Mouse (Mus musculus) hindbrain, embryonic 12.5 days (tissue): ENCODE measurements around the gene Hpn. TPM values are rescaled to one million over a fixed set of nuclear protein-coding genes. Genes with fewer than 3 reads are reported as not detected.
A peak's percentile ranks its signal among the peaks of the same experiment; 100 is the strongest.

Source experiments
- ATAC-seq: fragments of 200-750 bp; cut with Nextera tagmentation; 2 replicates; pipeline ENCODE4 v1.8.0; 2017; ENCODE audit warnings: moderate TSS enrichment; ENCODE audit not compliant: low FRiP score
- H3K27ac ChIP-seq: fragments of 300-500 bp; sonication (generic); 2 replicates; pipeline ENCODE4 v1.5.1; 2016; ENCODE audit warnings: mild to moderate bottlenecking
- H3K27me3 ChIP-seq: fragments of 300-500 bp; sonication (generic); 2 replicates; pipeline ENCODE4 v1.6.1; 2016; ENCODE audit warnings: mild to moderate bottlenecking
- H3K36me3 ChIP-seq: fragments of 300-500 bp; sonication (generic); 2 replicates; pipeline ENCODE4 v1.6.1; 2016; ENCODE audit warnings: mild to moderate bottlenecking
- H3K4me1 ChIP-seq: fragments of 300-500 bp; sonication (generic); 2 replicates; pipeline ENCODE4 v1.6.1; 2016
- H3K4me2 ChIP-seq: fragments of 300-500 bp; sonication (generic); replicated peaks from 2 replicates; pipeline ENCODE4 v1.6.1; 2016; ENCODE audit warnings: mild to moderate bottlenecking
- H3K4me3 ChIP-seq: fragments of 300-500 bp; sonication (generic); 2 replicates; pipeline ENCODE4 v1.5.1; 2016; ENCODE audit warnings: mild to moderate bottlenecking
- H3K9ac ChIP-seq: fragments of 300-500 bp; sonication (generic); 2 replicates; pipeline ENCODE4 v1.6.1; 2016; ENCODE audit warnings: mild to moderate bottlenecking, moderate library complexity
- H3K9me3 ChIP-seq: fragments of 300-500 bp; sonication (generic); replicated peaks from 2 replicates; pipeline ENCODE4 v1.6.1; 2016; ENCODE audit warnings: mild to moderate bottlenecking
- whole genome bisulfite sequencing: fragments of 180-500 bp; shearing (Covaris S2); methylation state at CpG from one replicate; pipeline ENCODE4 v1.1.7; 2016; 5-methylcytosine and 5-hydroxymethylcytosine counted together
- polyA plus RNA-seq: library from polyadenylated mRNA; unstranded; fragments of >200 nt; fragmentation: Nextera tagmentation; extraction: Ambion mirVana; gene quantifications from 2 replicates; pipeline ENCODE4 v1.2.1, GENCODE M21; 2016

The Hpn gene
- polyA plus RNA-seq, 1 experiment from 2014 or later, result 2.7 TPM

DNA sequence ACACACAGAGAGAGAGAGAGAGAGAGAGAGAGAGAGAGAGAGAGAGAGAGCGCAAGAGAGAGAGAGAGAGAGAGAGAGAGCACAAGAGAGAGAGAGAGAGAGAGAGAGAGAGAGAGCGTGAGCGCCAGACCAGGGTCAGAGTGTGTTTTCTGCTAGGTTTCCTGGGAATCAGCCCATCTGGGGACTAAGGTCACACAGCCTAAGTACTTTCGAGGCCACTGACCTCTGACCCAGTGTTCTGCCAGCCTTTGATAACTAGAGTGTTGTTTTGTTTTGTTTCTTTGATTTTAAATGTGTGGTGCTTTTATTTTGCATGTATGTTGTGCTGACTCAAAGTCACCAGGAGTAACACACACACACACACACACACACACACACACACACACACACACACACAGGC is 59.2 kb downstream of the Hpn start:
- ATAC-seq, result no peak
- no peak overlapping the region for H3K27ac ChIP-seq
- H3K4me3 ChIP-seq, result no peak overlapping the region
- H3K36me3 ChIP-seq, result no peaks in the 10 kb centered on the region
- 5% methylated on average over 2 of the region's 4 CpGs for WGBS
- no peak overlapping the region for H3K4me2 ChIP-seq
- H3K4me1 ChIP-seq, result peaks cover 51% of the 10 kb centered on the region
- peaks cover 40% of the 10 kb centered on the region for H3K27me3 ChIP-seq
- H3K9me3 ChIP-seq, result no peaks in the 10 kb centered on the region
- H3K9ac ChIP-seq, result no peak overlapping the region

DNA sequence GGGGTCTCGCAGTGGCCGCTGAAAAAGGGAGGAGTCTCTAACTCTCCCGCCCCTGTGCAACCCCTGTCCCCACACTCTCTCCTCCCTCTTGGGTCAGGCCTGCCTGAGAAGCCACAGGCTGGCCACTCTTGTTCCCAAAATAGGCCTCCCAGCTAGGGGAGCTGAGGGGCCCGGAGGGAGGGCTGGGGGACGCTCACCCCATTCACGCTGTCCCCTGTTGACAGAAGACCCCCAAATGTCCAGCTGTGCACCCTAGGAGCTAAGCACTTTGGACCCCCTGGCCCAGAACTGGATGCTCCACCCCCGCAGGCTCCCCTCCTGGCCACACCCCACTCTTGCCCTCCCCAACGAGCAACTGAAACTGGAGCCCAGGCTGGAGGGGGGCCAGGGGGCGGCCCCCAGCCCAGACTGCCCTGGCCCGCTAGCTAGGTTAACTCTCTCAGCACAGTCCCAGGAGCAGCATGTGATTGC is 59.7 kb downstream of the Hpn start:
- Histone ChIP-seq H3K4me2 (peak overlapping the region; percentile 33), H3K9ac (peak overlapping the region; percentile 36), H3K36me3 (no peaks in the 10 kb centered on the region), H3K27me3 (peaks cover 45% of the 10 kb centered on the region), H3K9me3 (no peaks in the 10 kb centered on the region), H3K27ac (no peak overlapping the region), H3K4me3 (no peak overlapping the region), H3K4me1 (peaks cover 56% of the 10 kb centered on the region)
- WGBS, result 3% methylated on average over 10 of the region's 10 CpGs
- ATAC-seq, result no peak

DNA sequence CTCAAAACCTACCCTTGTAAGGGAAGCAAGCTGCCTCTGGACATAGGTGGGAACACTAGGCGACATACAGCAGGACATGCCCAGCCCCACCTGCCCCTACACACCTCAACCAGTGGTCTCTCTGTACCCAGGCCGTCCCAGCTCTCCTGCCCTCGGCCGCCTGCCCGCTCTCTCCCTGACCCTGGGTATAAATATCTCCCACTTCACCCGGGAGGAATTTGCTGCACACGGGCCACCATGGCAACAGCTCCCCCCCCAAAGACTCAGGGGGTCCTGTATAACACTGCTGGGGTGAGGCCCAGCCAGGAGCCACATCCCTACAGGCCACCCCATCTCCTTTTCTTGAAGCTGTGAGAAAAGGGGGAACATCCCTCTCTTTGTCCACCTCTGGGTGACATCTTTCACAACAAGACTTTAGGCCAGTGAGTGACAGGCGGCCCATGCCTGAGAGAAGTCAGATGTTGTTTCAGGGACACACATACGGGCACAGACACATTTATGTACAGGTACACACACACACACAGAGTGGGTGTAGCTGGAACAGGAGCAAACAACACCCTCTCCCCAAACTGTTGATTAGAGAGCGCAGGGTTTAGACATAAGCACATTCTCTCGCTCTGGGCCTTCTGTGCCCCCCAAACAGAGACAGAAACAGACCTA is 60.3 kb downstream of the Hpn start:
- H3K4me1 ChIP-seq, result peaks cover 61% of the 10 kb centered on the region
- H3K4me3 ChIP-seq, result no peak overlapping the region

DNA sequence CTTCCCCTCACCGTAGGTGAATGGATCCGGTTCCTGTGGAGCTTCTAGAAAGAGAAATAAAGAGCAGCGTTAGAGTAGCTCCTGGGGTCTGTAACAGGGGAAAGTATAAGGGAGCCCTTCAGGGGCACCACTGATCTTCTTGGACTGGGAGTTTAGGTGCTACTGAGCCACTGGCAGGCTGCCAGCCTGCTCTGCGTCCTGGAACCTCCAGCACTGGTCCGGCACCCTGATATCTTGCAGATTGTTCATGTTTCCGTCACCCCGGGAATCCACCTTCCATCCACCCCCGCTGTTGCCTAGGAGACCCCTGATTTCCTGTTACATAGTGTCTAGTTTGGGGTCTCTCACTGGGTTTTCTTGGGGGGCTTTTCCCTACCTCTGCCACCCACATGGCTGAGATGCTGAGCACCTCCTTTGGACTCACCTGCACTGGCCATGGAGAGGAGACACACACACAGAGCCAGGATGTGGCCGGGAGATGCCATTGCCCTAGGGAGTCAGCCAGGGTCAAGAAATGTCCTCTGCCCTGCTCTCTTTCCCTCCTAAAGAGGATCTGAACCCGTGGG is 61.1 kb downstream of the Hpn start:
- H3K9ac ChIP-seq, result no peak overlapping the region
- H3K27ac ChIP-seq, result no peak overlapping the region
- peaks cover 62% of the 10 kb centered on the region for H3K4me1 ChIP-seq
- peaks cover 58% of the 10 kb centered on the region for H3K27me3 ChIP-seq
- H3K9me3 ChIP-seq, result no peaks in the 10 kb centered on the region
- 23% methylated on average over 10 of the region's 10 CpGs for WGBS
- no peaks in the 10 kb centered on the region for H3K36me3 ChIP-seq
- no peak for ATAC-seq
- no peak overlapping the region for H3K4me3 ChIP-seq
- H3K4me2 ChIP-seq, result no peak overlapping the region

More for the DNA sequence above, 60.3 kb downstream of the Hpn start:
- no peak for ATAC-seq
- no peak overlapping the region for H3K27ac ChIP-seq
- peaks cover 51% of the 10 kb centered on the region for H3K27me3 ChIP-seq
- no peaks in the 10 kb centered on the region for H3K36me3 ChIP-seq
- H3K4me2 ChIP-seq, result peak overlapping the region; percentile 33
- no peaks in the 10 kb centered on the region for H3K9me3 ChIP-seq
- H3K9ac ChIP-seq, result peak overlapping the region; percentile 36; the same call in 1 of the 2 replicates
- WGBS, result 38% methylated on average over 11 of the region's 11 CpGs

DNA sequence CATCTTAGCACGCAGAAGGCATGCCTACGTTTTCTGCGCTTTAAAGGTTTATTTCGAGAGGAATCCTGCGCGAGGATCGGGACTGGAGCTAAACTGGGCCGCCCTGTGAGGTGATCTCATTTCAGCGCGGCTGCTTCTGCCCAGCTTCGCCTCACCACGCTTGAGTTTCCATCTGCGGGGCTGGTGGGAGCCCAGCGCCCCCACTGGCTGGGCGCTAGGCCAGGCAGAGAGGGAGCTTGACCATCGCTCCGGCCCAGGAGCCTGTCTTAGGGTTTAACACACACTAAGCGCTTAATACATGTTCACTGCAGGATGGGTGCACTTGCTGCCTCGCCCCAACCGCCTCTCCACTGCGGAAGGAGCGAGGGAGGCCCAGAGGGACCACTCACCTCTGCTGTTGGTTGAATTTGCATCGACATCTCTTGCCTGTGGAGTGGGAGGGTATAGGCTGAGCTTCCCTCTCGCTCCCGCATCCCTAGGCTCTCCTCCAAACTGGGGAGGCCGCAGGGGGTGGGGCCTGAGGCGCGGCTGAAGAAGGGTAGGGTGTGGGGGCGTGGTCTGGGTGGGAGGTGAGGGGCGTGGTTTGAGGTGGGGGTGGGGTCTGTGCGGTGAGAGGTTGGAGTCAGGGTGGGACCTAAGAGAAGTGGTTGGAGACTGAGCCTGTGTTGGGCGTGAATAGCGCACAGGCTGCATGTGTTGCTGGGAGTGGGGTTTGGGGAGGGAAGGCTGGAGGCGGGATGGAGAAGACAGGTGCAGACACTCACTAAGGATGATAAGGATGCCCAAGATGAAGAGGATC is 62.3 kb downstream of the Hpn start:
- Histone ChIP-seq H3K27ac (no peak overlapping the region), H3K9me3 (no peaks in the 10 kb centered on the region), H3K4me1 (peaks cover 62% of the 10 kb centered on the region), H3K27me3 (peaks cover 67% of the 10 kb centered on the region), H3K4me3 (peak overlapping the region; percentile 32), H3K36me3 (no peaks in the 10 kb centered on the region), H3K9ac (peak overlapping the region; percentile 10; the same call in 1 of the 2 replicates), H3K4me2 (peak overlapping the region; percentile 60)
- 3% methylated on average over 34 of the region's 34 CpGs for WGBS
- no peak for ATAC-seq

DNA sequence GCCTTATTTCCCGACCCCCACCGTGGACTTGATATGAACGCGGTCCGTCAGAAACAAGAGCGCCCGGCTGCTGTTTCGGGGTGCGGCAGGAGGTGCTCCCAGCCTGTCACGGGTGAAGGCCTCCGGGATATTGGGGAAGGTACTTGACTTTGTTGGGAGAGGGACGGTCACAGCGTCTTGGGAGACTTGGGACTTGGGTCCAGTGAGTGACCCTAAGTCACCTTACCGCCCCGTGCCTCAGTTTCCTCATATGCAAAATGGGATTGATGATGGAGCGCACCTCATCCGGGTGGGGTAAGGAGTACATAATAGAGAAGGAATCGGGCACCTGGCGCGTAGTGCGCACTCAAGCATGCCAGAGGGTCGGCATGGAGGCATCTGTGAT is 62.8 kb downstream of the Hpn start:
- peaks cover 72% of the 10 kb centered on the region for H3K27me3 ChIP-seq
- H3K4me3 ChIP-seq, result peak overlapping the region; percentile 32
- peak overlapping the region; percentile 60 for H3K4me2 ChIP-seq
- H3K9ac ChIP-seq, result peak overlapping the region; percentile 10; the same call in 1 of the 2 replicates
- no peaks in the 10 kb centered on the region for H3K9me3 ChIP-seq
- H3K27ac ChIP-seq, result no peak overlapping the region
- no peaks in the 10 kb centered on the region for H3K36me3 ChIP-seq
- ATAC-seq, result no peak
- WGBS, result 3% methylated on average over 22 of the region's 22 CpGs
- peaks cover 62% of the 10 kb centered on the region for H3K4me1 ChIP-seq

DNA sequence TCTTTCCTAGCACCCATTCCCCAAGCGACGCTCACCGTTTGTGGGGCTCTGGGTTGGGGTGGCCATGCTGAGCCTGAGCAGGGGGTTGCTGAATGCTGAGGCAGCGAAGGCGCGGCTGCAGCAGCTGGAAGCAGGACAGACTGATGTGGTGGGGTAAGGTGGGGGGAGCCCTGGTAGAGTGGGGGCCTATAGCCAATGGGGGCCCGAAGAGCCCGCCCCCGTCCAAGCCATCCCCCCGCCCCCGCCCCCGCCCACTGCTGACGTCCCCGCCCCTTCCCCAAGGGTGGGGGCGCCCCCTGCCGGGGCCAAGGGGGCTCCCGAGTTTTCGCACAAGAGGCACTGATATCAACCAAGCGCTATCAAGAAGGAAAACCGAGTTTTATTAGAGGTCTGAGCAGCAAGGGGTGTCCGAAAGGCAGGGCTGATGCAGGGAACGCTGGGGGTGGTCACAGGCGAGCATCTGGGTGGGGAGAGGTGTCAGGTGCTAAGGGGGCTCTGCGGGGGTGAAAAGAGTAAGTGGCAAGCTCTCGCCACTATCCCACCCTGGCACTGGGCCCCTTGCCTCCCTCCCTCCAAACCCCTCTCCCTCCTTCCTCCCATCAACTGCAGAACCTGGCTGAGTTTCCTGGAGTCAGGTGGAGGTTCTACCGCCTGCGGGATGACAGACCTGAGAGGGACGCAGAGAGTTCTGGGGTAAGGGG is 63.6 kb downstream of the Hpn start, which contains the start of gene Fxyd7:
Fxyd7 (minus strand) TSS at position 147 of the 701 bp plus-strand sequence.
- Histone ChIP-seq H3K4me2 (peak within 1 kb of the TSS; percentile 60), H3K36me3 (no peaks in the 10 kb centered on the region), H3K9ac (peak within 1 kb of the TSS; percentile 55; the same call in 1 of the 2 replicates), H3K9me3 (no peaks in the 10 kb centered on the region), H3K27ac (peak within 1 kb of the TSS; percentile 57), H3K27me3 (peaks cover 75% of the 10 kb centered on the region), H3K4me3 (peak within 1 kb of the TSS; percentile 32), H3K4me1 (peaks cover 62% of the 10 kb centered on the region)
- WGBS, result 2% methylated on average over 27 of the region's 28 CpGs
- ATAC-seq, result peak; percentile 8; the same call in 1 of the 2 replicates

DNA sequence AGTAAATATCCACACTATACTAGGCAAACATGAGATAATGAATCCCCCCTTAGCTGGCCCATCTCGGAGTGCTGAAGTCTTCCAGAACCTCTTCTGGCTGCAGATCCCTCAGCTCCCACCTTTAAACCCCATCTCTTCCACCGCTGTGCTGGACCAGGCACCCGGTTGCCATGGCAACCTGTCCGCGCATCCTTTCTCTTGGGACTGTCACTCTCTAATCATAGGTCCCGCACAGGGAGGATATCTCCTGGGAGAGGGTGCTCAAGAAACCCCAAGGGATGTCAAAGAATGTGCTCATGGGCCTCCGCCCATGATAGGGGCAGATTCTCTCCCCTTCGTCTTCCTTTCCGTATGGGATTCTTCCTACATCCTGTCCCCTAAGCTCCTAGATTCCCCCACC is 64.2 kb downstream of the Hpn start:
- Histone ChIP-seq H3K4me2 (peak overlapping the region; percentile 60), H3K27me3 (peaks cover 75% of the 10 kb centered on the region), H3K4me1 (peaks cover 62% of the 10 kb centered on the region), H3K4me3 (peak overlapping the region; percentile 32), H3K36me3 (no peaks in the 10 kb centered on the region), H3K27ac (no peak overlapping the region), H3K9ac (0 out of 2 replicates have a peak overlapping the region, but pooled peaks have one; percentile 55), H3K9me3 (no peaks in the 10 kb centered on the region)
- no peak for ATAC-seq
- 2% methylated on average over 9 of the region's 9 CpGs for WGBS

DNA sequence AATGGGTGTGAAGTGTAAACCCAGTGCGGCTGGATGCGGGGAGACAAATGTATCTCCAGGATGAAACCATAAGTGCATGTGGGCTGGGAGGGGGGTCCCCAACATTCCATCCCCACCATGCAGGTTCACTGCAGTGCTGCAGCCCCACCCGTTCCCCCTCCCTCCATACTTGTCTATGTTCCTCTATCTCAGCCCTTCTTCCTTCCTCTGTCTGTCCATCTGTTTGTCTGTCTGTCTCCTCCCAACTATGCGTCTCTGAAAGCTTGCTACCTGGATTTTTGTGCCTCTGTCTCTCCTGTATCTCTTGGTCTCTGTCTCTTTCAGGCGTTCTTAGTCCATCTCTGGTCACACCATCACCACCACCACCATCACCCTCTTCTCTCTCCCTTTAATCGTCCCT is 64.6 kb downstream of the Hpn start:
- Histone ChIP-seq H3K4me1 (peaks cover 61% of the 10 kb centered on the region), H3K4me2 (peak overlapping the region; percentile 60), H3K27me3 (peaks cover 77% of the 10 kb centered on the region), H3K27ac (peak overlapping the region; percentile 57; the same call in 1 of the 2 replicates), H3K4me3 (peak overlapping the region; percentile 32), H3K9ac (peak overlapping the region; percentile 55; the same call in 1 of the 2 replicates), H3K36me3 (no peaks in the 10 kb centered on the region), H3K9me3 (no peaks in the 10 kb centered on the region)
- ATAC-seq, result 0 out of 2 replicates have a peak, but pooled peaks have one; percentile 2
- 5% methylated on average over 6 of the region's 6 CpGs for WGBS

DNA sequence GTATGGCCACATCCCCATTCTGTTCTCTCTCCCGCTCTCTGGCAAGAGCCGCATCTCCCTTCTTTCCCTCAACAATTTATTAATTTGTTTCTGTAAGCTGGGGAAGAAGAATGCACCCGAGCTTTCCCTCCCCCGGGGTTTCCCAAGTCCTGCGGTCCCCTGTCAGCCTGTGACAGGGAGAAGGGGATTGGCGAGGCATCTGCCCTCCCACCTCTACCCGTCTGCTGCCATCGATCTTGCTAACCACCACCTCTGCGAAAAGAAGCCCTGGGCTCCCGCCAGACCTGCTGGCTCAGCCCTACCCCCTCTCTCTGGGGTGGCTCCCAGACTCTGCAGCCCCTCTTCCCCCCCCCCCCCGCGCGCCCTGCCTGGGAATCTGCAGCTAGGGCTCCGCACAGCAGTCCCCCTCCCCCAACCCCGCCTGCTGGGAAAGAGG is 65.2 kb downstream of the Hpn start:
- Histone ChIP-seq H3K4me2 (peak overlapping the region; percentile 60), H3K27ac (peak overlapping the region; percentile 57), H3K9me3 (no peaks in the 10 kb centered on the region), H3K4me1 (peaks cover 54% of the 10 kb centered on the region), H3K4me3 (peak overlapping the region; percentile 32), H3K9ac (peak overlapping the region; percentile 55), H3K36me3 (no peaks in the 10 kb centered on the region), H3K27me3 (peaks cover 83% of the 10 kb centered on the region)
- ATAC-seq, result peak; percentile 55
- WGBS, result 2% methylated on average over 12 of the region's 15 CpGs

DNA sequence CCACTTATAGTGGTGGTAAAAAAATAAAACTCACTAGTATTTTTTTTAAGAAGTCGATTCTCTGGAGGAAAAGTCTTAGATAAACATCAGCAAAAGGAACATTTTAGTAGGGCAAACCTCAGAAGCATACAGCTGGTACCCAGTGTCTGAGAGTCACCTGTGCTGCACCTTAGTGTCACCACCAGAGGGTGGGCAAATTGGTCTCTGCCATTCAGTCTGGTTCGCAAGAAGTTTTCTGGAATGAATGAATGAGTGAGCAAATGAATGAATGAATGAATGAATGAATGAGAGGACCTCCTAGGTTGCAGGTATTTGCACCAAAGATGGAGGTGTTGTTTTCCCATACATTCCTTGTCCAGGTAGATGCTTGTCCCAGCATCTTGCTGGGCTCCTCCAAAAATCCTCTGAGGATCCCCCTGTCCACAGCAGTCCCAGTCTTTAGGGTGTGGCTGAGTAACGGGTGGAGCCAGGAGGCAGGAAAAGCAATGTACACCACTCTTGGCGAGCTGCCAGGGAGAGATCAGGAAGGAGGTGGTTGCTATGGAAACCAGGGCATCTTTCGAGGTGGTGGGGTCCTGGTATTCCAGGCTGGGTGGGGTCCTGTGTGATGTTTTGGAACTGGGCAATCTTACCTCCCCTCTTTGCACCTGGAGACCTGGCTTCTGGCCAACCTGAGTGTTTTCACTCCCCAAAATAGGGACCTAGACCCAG is 65.8 kb downstream of the Hpn start:
- H3K27me3 ChIP-seq, result peaks cover 83% of the 10 kb centered on the region
- H3K36me3 ChIP-seq, result no peaks in the 10 kb centered on the region
- no peaks in the 10 kb centered on the region for H3K9me3 ChIP-seq
- peak overlapping the region; percentile 57 for H3K27ac ChIP-seq
- ATAC-seq, result peak; percentile 14
- 22% methylated on average over 5 of the region's 5 CpGs for WGBS
- peak overlapping the region; percentile 55; the same call in 1 of the 2 replicates for H3K9ac ChIP-seq
- H3K4me2 ChIP-seq, result peak overlapping the region; percentile 60
- peaks cover 49% of the 10 kb centered on the region for H3K4me1 ChIP-seq
- peak overlapping the region; percentile 32 for H3K4me3 ChIP-seq
